Mouse (Mus musculus): ENCODE results near the gene Ighmbp2. TPM values are rescaled to one million over a fixed set of nuclear protein-coding genes. Genes with fewer than 3 reads are reported as not detected.

Ighmbp2 gene
- total RNA-seq, 2 experiments from 2014 or later, result 12.4 to 12.6 TPM

Small RNAs within 50 kb of the gene (microRNA-seq; reads per million reads assigned to microRNA genes)
- gene Mir6984, result 0.22 to 0.59 reads per million in 2 experiments

Other genes with a start within 250 kb of the Ighmbp2 start
- gene Mrpl21, start 116 bp downstream of the Ighmbp2 start, total RNA-seq (2021), result 10 to 100 TPM; 55.1 to 55.7 TPM
- 10 to 100 TPM; 31.9 to 35.2 TPM for gene Cpt1a, start 39.3 kb upstream of the Ighmbp2 start, total RNA-seq (2021)
- gene Tesmin, start 105.8 kb upstream of the Ighmbp2 start, total RNA-seq (2021), result under 1 TPM; 0.41 to 0.69 TPM
- 1 to 10 TPM; 4.5 to 5.5 TPM for gene Gal, start 131.5 kb upstream of the Ighmbp2 start, total RNA-seq (2021)